Mouse (Mus musculus) CH12.LX (cell line): Measurements from ENCODE around the gene Cdc42bpa. TPM values are rescaled to one million over a fixed set of nuclear protein-coding genes. Genes with fewer than 3 reads are reported as not detected.

Source experiments
- DNase-seq: peaks from one replicate; pipeline ENCODE4 v3.0.0-alpha.2; 2013; ENCODE audit errors: extremely low read depth
- H3K27ac ChIP-seq: 2 replicates; pipeline ENCODE4 v1.5.1; 2012; ENCODE audit warnings: low read depth, mild to moderate bottlenecking, control low read depth, moderate library complexity; ENCODE audit not compliant: insufficient read depth
- H3K27me3 ChIP-seq: replicated peaks from 2 replicates; pipeline ENCODE3; 2012; ENCODE audit warnings: inconsistent platforms
- H3K36me3 ChIP-seq, 2 experiments: replicated peaks in 1 of 2; 2 replicates each; pipeline versions ENCODE3 to v1.6.1; 2012; ENCODE audit warnings: inconsistent platforms in 1 of 2, low read length in 1 of 2, mild to moderate bottlenecking in 1 of 2, mixed read lengths in 1 of 2, moderate library complexity in 1 of 2; ENCODE audit not compliant: control insufficient read depth in 1 of 2, insufficient read depth in 1 of 2
- H3K4me1 ChIP-seq, 2 experiments: 2 replicates each; pipeline ENCODE4 v1.6.1; 2012; ENCODE audit warnings: inconsistent platforms in 1 of 2, moderate library complexity in 1 of 2; ENCODE audit not compliant: insufficient read depth in 2 of 2, control insufficient read depth in 1 of 2
- H3K4me2 ChIP-seq: 2 replicates; pipeline ENCODE4 v1.6.1; 2012; ENCODE audit warnings: low read depth, mild to moderate bottlenecking, control low read depth; ENCODE audit not compliant: poor library complexity, insufficient read depth, severe bottlenecking
- H3K4me3 ChIP-seq, 3 experiments: fragments of 150-350 bp in 1 of 3; sonication (generic) in 1 of 3; replicated peaks in 1 of 3; 2 replicates each; pipeline versions ENCODE3 to v1.5.1; 2011 to 2012; ENCODE audit warnings: low read depth in 2 of 3, low read length in 2 of 3, mild to moderate bottlenecking in 2 of 3, moderate library complexity in 2 of 3, control low read depth in 1 of 3, improper control_type of control experiment in 1 of 3, inconsistent platforms in 1 of 3, mixed read lengths in 1 of 3; ENCODE audit not compliant: poor library complexity in 1 of 3
- H3K79me2 ChIP-seq: replicated peaks from 2 replicates; pipeline ENCODE4 v1.6.1; 2012; ENCODE audit warnings: mild to moderate bottlenecking, moderate library complexity; ENCODE audit not compliant: control insufficient read depth, poor library complexity, insufficient read depth, severe bottlenecking; ENCODE audit errors: extremely low read depth
- H3K9ac ChIP-seq: 2 replicates; pipeline ENCODE4 v1.6.1; 2012; ENCODE audit warnings: low read depth, mild to moderate bottlenecking, control low read depth, moderate library complexity; ENCODE audit not compliant: insufficient read depth
- H3K9me3 ChIP-seq: replicated peaks from 2 replicates; pipeline ENCODE3; 2012; ENCODE audit warnings: low read length, inconsistent platforms, mixed read lengths
- BHLHE40 ChIP-seq: IDR thresholded peaks from 2 replicates; pipeline ENCODE4 v1.6.1; 2011; ENCODE audit warnings: mild to moderate bottlenecking, low read depth, low read length, improper control_type of control experiment
- CHD1 ChIP-seq: IDR thresholded peaks from 2 replicates; pipeline ENCODE4 v1.6.1; 2012; ENCODE audit warnings: low read depth, low read length, improper control_type of control experiment, inconsistent platforms
- CTCF ChIP-seq, 2 experiments: IDR thresholded peaks in 1 of 2; conservative IDR thresholded peaks in 1 of 2; 2 replicates each; pipeline ENCODE4 v1.5.1; 2011 to 2012; ENCODE audit warnings: low read depth in 2 of 2, low read length in 2 of 2, improper control_type of control experiment in 1 of 2, inconsistent platforms in 1 of 2, mild to moderate bottlenecking in 1 of 2, moderate library complexity in 1 of 2
- E2F4 ChIP-seq: IDR thresholded peaks from 2 replicates; pipeline ENCODE4 v1.6.1; 2011; ENCODE audit warnings: low read depth, low read length, improper control_type of control experiment; ENCODE audit not compliant: insufficient replicate concordance
- GABPA ChIP-seq: IDR thresholded peaks from 2 replicates; pipeline ENCODE4 v1.6.1; 2012; ENCODE audit warnings: low read depth, low read length, improper control_type of control experiment, inconsistent platforms; ENCODE audit not compliant: insufficient replicate concordance
- HCFC1 ChIP-seq: IDR thresholded peaks from 2 replicates; pipeline ENCODE4 v1.6.1; 2012; ENCODE audit warnings: low read depth, mild to moderate bottlenecking, inconsistent platforms, low read length, improper control_type of control experiment
- IRF4 ChIP-seq: IDR thresholded peaks from 2 replicates; pipeline ENCODE4 v1.6.1; 2014; ENCODE audit warnings: low read depth, mild to moderate bottlenecking, inconsistent platforms, low read length, improper control_type of control experiment
- JUN ChIP-seq: IDR thresholded peaks from 2 replicates; pipeline ENCODE4 v1.6.1; 2011; ENCODE audit warnings: low read depth, mild to moderate bottlenecking, low read length, improper control_type of control experiment, moderate library complexity; ENCODE audit not compliant: insufficient read depth
- MYC ChIP-seq: IDR thresholded peaks from 2 replicates; pipeline ENCODE4 v1.6.1; 2011; ENCODE audit warnings: low read depth, mild to moderate bottlenecking, improper control_type of control experiment, low read length
- NELFE ChIP-seq: IDR thresholded peaks from 2 replicates; pipeline ENCODE4 v1.6.1; 2011; ENCODE audit warnings: low read depth, low read length, improper control_type of control experiment
- PAX5 ChIP-seq: IDR thresholded peaks from 2 replicates; pipeline ENCODE4 v1.6.1; 2012; ENCODE audit warnings: low read length, inconsistent platforms, mixed read lengths
- POLR2A ChIP-seq: IDR thresholded peaks from 2 replicates; pipeline ENCODE4 v1.6.1; 2011; ENCODE audit warnings: low read depth, mild to moderate bottlenecking, improper control_type of control experiment, low read length
- RCOR1 ChIP-seq: conservative IDR thresholded peaks from 2 replicates; pipeline ENCODE4 v1.6.1; 2012; ENCODE audit warnings: low read depth, mild to moderate bottlenecking, inconsistent platforms, low read length, improper control_type of control experiment
- SIN3A ChIP-seq: IDR thresholded peaks from 2 replicates; pipeline ENCODE4 v1.6.1; 2012; ENCODE audit warnings: low read length, improper control_type of control experiment, inconsistent platforms
- SMC3 ChIP-seq: IDR thresholded peaks from 2 replicates; pipeline ENCODE4 v1.6.1; 2011; ENCODE audit warnings: low read depth, low read length, improper control_type of control experiment
- USF1 ChIP-seq: IDR thresholded peaks from 2 replicates; pipeline ENCODE4 v1.6.1; 2014; ENCODE audit warnings: low read depth, mild to moderate bottlenecking, inconsistent platforms, low read length, improper control_type of control experiment
- ZC3H11A ChIP-seq: IDR thresholded peaks from 2 replicates; pipeline ENCODE4 v1.6.1; 2012; ENCODE audit warnings: low read depth, mild to moderate bottlenecking, inconsistent platforms, low read length, improper control_type of control experiment
- ZKSCAN1 ChIP-seq: IDR thresholded peaks from 2 replicates; pipeline ENCODE4 v1.6.1; 2012; ENCODE audit warnings: low read depth, inconsistent platforms, low read length, improper control_type of control experiment, borderline replicate concordance
- ZMIZ1 ChIP-seq: IDR thresholded peaks from 2 replicates; pipeline ENCODE4 v1.6.1; 2012; ENCODE audit warnings: low read depth, mild to moderate bottlenecking, inconsistent platforms, low read length, improper control_type of control experiment
- ZNF384 ChIP-seq: IDR thresholded peaks from 2 replicates; pipeline ENCODE4 v1.6.1; 2012; ENCODE audit warnings: low read depth, low read length, improper control_type of control experiment, inconsistent platforms
- dilution Hi-C: fragments of 300-500 bp; cut with MboI; formaldehyde crosslinking; loops from 2 replicates; pipeline ENCODE4 v1.14.3; 2020; ENCODE audit warnings: low sequenced_read_pairs; ENCODE audit not compliant: extremely low pct_unique_long_range_greater_than_20kb, extremely low pct_ligation_motif_present
- in situ Hi-C: fragments of 300-500 bp; cut with MboI; formaldehyde crosslinking; loops from 3 replicates; pipeline ENCODE4 v1.14.3; 2019; ENCODE audit warnings: low sequenced_read_pairs, low pct_ligation_motif_present, low pct_unique_long_range_greater_than_20kb, mixed read lengths
- polyA plus RNA-seq: library from polyadenylated mRNA; unstranded; fragments of >175 nt; gene quantifications from 2 replicates; pipeline ENCODE4 v1.2.1, GENCODE M21; 2012; ENCODE audit warnings: low read depth; ENCODE audit not compliant: insufficient read length
- total RNA-seq, 2 experiments: library from RNA; depleted of rRNA; stranded (reverse); fragments of 300-350 nt in 1 of 2; fragments of >200 nt in 1 of 2; gene quantifications; 2 replicates each; pipeline ENCODE4 v1.2.3; 2012 to 2014

Gene Cdc42bpa
- total and polyA plus RNA-seq, 3 experiments, result 5.3 to 9.0 (median 5.6) TPM

DNA sequence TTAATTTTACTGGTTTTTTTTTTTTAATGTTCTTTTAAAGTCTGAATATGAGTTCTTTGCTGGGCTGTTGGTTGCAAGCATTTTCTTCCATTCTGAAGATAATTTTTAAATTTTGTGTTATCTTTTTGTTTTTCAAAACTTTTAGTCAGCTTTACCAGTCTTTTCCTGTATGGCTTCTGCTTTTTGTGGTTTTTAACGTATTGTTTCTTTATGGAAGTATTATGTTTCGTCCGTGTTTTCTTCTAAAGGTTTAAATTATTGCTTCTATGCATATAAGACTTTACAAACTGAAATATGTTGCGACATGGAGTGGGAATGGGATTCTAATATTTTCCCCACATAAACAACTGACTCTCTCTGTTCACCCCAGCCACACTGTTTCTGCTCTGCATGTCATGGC is 171.9 kb downstream of the Cdc42bpa start:
- H3K27ac ChIP-seq, result no peak overlapping the region

DNA sequence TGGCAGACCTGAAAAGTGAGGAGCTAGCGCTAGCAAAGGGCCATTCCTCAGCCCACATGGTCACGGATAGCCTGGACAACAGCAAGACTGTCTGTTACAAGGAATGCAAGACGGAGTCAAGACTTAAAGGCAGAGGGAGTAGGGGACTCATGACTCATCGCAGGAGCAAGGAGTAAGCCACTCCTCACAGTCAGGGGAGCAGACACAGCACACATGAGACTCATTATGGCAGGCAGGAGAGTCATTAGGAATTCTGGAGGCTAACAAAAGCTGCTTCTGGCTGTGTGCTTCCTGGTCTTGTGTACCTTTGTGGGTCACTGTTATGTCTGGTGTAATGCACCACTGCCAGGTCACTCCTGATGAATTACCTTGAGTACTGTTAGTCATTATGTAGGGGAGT is 178.9 kb downstream of the Cdc42bpa start:
- TF ChIP-seq CTCF (conservative IDR thresholded peaks at IDR 0.05 in 1 of 2, IDR thresholded peaks at IDR 0.05 in 1 of 2; ENCODE audit: low read depth in 2 of 2, low read length in 2 of 2), result no peak
- TF ChIP-seq RCOR1, result no peak
- no peak for TF ChIP-seq ZC3H11A
- no peak for TF ChIP-seq SIN3A
- no peak for TF ChIP-seq ZMIZ1
- TF ChIP-seq PAX5, result no peak
- no peak for TF ChIP-seq BHLHE40
- TF ChIP-seq HCFC1, result no peak
- no peak for TF ChIP-seq GABPA
- TF ChIP-seq CHD1, result no peak
- TF ChIP-seq USF1, result no peak
- no peak for TF ChIP-seq ZKSCAN1
- no peak for TF ChIP-seq POLR2A
- TF ChIP-seq E2F4, result no peak
- no peak for TF ChIP-seq MYC
- TF ChIP-seq NELFE, result no peak
- no peak for TF ChIP-seq JUN
- no peak for TF ChIP-seq IRF4
- no peak for TF ChIP-seq SMC3
- TF ChIP-seq, all 38 proteins: peak for 0
- dilution Hi-C loops, result no loop called here
- H3K79me2 ChIP-seq, result no peaks in the 10 kb centered on the region

More for the DNA sequence above, 171.9 kb downstream of the Cdc42bpa start:
- H3K4me1 ChIP-seq, result no peaks in the 10 kb centered on the region
- no peak for TF ChIP-seq ZNF384
- TF ChIP-seq PAX5, result no peak
- no peak for TF ChIP-seq CTCF (conservative IDR thresholded peaks at IDR 0.05 in 1 of 2, IDR thresholded peaks at IDR 0.05 in 1 of 2; ENCODE audit: low read depth in 2 of 2, low read length in 2 of 2)
- TF ChIP-seq, all 38 proteins: peak for 0
- Histone ChIP-seq H3K36me3 (peaks cover 0 to 8% of the 10 kb centered on the region in 2 experiments), H3K27me3 (no peaks in the 10 kb centered on the region), H3K4me2 (no peak overlapping the region), H3K4me3 (no peak overlapping the region), H3K79me2 (no peaks in the 10 kb centered on the region), H3K9ac (no peak overlapping the region), H3K9me3 (no peaks in the 10 kb centered on the region)
- no peak for DNase-seq
- in situ Hi-C loops, result no loop called here
- dilution Hi-C loops, result no loop called here

More for the DNA sequence above, 178.9 kb downstream of the Cdc42bpa start:
- no peak overlapping the region for H3K4me3 ChIP-seq
- no peak overlapping the region for H3K27ac ChIP-seq
- DNase-seq, result no peak
- H3K9me3 ChIP-seq, result no peaks in the 10 kb centered on the region
- in situ Hi-C loops, result no loop called here
- no peak overlapping the region for H3K4me2 ChIP-seq
- H3K9ac ChIP-seq, result no peak overlapping the region
- no peaks in the 10 kb centered on the region for H3K27me3 ChIP-seq
- H3K36me3 ChIP-seq, result peaks cover 8 to 40% of the 10 kb centered on the region in 2 experiments
- no peaks in the 10 kb centered on the region for H3K4me1 ChIP-seq
